Mouse (Mus musculus) embryonic fibroblast, embryonic 13.5 days (primary cell): ENCODE results near the gene Cit. TPM values are rescaled to one million over a fixed set of nuclear protein-coding genes. Genes with fewer than 3 reads are reported as not detected.
A peak's percentile ranks its signal among the peaks of the same experiment; 100 is the strongest.
"Not testable (repeated sequence)": the region's sequence is repeated elsewhere in the genome, so short reads cannot be mapped to it uniquely, and the experiment has no call there.

ENCODE experiments used
- H3K27ac ChIP-seq: 2 replicates; pipeline ENCODE4 v1.5.1; 2012; ENCODE audit warnings: low read length, control low read depth, inconsistent platforms; ENCODE audit not compliant: insufficient read depth
- H3K4me1 ChIP-seq: 2 replicates; pipeline ENCODE4 v1.6.1; 2011; ENCODE audit warnings: low read length; ENCODE audit not compliant: control insufficient read depth, insufficient read depth
- H3K4me3 ChIP-seq: 2 replicates; pipeline ENCODE4 v1.5.1; 2011; ENCODE audit warnings: mild to moderate bottlenecking, control low read depth, low read length; ENCODE audit not compliant: insufficient read depth
- CTCF ChIP-seq: IDR thresholded peaks from 2 replicates; pipeline ENCODE4 v1.5.1; 2011; ENCODE audit warnings: mild to moderate bottlenecking, control low read depth, low read length, moderate library complexity, borderline replicate concordance; ENCODE audit not compliant: insufficient read depth
- POLR2A ChIP-seq: IDR thresholded peaks from 2 replicates; pipeline ENCODE4 v1.6.1; 2011; ENCODE audit warnings: low read depth, mild to moderate bottlenecking, control low read depth, low read length, moderate library complexity
- polyA plus RNA-seq: library from polyadenylated mRNA; stranded (reverse); fragments of >200 nt; gene quantifications from 2 replicates; pipeline ENCODE4 v1.2.4, GENCODE M21; 2011; ENCODE audit warnings: low read depth; ENCODE audit not compliant: missing spikeins, insufficient read length

The Cit gene
- polyA plus RNA-seq: 12.8 and 14.3 TPM in 2 replicates

DNA sequence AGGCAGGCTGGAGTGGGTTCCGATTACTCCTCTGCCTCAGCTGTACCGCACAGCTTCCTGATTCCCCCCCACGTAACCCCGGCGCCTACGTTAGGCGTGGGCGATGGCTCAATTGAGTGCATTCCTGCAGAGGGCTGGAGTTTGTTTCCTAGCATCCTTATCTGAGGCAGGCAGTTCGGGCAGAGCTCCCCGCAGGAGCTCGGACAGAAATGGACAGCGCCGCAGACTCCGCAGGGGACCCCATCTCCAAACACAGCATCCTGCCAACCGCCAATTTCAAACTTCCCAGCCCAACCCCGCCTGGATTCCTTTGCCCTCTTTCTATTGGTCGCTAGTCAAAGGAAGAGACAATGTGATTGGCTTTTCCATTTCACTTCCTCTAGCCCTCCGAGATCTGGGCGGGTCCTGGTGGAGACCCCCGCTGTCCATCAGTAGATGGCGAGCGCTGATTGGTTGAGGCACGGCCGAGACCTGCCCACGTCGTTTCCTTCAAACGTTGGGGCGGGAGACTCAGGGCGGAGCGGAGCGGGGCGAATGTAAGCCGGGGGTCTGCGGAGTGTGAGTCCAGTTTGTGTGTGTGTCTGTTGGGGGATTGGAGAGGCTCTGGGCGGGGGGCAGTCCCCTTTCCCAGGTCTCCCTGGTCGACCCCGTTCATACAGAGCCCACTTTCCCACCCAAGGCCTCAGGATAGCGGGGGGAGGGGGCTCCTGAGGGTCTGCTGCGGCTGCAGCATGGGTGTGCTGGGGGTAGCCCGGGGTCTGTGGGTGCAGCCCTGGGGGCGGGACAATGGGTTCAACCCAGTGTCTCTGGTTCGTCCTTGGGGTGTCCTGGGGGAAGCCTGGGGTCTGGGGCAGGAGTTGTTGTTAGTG lies at the start of gene Cit:
Gene Cit (plus strand): TSS at position 513 of the 869 bp plus-strand sequence.
- H3K27ac ChIP-seq: no peak within 1 kb of the TSS
- H3K4me1 ChIP-seq: 0 out of 2 replicates have a peak, but pooled peaks cover 5% of the 10 kb centered on the region
- peak within 1 kb of the TSS; percentile 74 for H3K4me3 ChIP-seq
- peak; percentile 47 for TF ChIP-seq POLR2A
- TF ChIP-seq CTCF: no peak

DNA sequence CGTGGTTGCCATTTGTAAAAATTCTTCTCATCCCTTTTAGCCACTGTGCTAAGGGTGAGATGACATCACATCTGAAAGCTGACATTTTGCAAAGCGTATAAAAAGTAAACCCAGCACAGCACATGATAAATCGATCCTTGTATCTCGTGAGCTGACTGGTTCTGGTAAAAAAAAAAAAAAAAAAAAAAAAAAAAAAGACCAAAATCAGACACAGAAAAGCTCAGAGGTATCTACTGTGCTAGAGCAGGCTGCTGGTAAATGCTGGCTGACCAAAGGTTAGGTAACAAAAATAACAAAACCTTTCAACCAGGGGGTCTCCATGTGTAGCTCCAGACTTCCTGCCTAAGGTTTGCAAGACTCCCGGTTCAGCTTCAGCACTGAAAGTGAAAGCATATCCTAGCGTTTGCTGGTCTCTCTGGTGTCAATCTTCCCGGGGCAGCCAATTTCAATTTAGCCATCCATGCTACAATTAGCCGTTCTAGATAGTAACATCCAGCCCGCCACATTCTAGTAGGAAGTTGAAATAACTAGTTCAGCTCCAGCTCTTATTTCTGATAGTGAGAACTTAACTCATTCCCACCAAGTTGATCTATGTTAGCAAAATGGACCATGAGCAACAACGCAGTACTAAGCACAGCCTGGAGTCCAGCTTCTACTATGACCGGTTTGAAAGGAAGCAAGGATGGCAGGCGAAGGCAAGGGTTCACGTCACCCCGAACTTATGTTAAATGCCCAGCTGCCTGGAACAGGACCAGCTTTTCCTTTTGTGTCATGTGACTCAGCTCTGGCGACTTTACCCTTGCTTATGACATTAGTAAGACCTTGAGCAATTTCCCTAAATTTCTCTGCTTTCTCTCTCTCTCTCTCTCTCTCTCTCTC lies 45.8 kb upstream of the Cit start:
- Histone ChIP-seq H3K4me3 (no peak overlapping the region), H3K4me1 (no peaks in the 10 kb centered on the region), H3K27ac (no peak overlapping the region)
- TF ChIP-seq CTCF (no peak), POLR2A (no peak)

DNA sequence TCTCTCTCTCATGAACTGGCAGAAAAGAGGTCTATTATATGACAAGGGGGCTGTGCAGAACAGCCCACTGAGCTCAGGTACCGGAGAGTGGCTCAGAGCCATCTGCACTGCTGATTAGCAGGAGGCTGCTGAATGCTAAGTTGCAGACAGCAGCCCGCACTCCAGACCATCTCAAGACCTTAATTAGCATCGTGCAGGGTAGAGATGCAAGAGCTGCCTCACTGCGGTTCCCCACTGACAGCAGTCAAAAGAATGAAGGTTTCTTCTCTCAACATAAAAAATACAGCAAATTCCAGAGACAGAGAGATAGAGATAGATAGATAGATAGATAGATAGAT lies 45.2 kb upstream of the Cit start:
- no peak for TF ChIP-seq POLR2A
- TF ChIP-seq CTCF: no peak
- Histone ChIP-seq H3K27ac (no peak overlapping the region), H3K4me3 (no peak overlapping the region), H3K4me1 (no peaks in the 10 kb centered on the region)

DNA sequence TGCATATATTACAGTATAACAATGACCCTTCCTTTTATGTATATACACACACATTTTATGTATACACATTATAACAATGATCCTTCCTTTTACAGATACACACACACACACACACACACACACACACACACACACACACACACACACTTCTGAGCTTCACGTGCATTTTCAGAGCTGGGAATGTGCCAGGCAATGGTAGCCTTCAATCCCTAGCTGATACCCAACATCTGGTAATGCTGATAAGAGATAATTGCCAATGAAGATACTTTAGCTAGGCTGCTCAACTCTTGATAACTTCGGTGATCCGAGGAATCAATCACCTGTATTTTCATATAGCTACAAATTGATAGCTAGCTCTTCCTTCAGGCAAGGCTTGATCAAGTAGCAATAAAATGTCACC lies 32.8 kb upstream of the Cit start:
- Histone ChIP-seq H3K4me3 (no peak overlapping the region), H3K4me1 (no peaks in the 10 kb centered on the region), H3K27ac (no peak overlapping the region)
- TF ChIP-seq POLR2A (no peak), CTCF (no peak)

DNA sequence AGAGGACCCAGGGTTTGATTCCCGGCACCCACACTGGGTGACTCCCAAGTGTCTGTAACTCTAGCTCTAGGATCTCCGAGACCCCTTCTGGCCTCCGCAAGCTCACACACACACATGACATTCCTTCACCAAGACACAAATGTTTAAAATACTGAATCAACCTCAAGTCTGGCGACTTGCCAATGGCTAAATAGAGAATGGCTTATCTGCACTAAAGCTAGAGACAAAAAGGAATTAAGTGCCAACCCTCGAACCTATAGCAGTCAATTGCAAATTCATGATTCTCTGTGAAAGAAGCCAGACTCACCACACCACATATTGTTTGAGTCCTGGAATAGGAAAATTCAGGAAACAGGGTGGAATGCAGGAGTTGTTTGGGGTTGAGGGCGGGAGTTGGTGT lies 28.1 kb upstream of the Cit start:
- H3K4me3 ChIP-seq: no peak overlapping the region
- no peak for TF ChIP-seq CTCF
- TF ChIP-seq POLR2A: no peak
- no peaks in the 10 kb centered on the region for H3K4me1 ChIP-seq
- no peak overlapping the region for H3K27ac ChIP-seq

DNA sequence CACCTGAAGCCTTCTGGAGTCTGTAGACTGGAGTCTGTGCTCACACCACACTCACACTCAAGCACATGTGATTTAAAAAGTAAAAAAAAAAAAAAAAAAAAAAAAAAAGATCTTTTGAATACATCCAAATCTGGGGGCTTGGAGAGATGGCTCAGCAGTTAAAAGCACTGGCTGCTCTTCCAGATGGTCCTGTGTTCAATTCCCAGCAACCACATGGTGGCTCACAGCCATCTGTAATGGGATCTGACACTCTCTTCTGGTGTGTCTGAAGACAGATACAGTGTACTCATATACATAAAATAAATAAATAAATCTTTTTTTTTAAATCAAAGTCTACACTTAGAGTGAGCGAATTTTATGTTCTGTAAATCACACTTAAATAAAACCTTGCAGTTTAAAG lies 27.4 kb upstream of the Cit start:
- not testable (repeated sequence) for H3K4me1 ChIP-seq, H3K4me3 ChIP-seq, H3K27ac ChIP-seq

DNA sequence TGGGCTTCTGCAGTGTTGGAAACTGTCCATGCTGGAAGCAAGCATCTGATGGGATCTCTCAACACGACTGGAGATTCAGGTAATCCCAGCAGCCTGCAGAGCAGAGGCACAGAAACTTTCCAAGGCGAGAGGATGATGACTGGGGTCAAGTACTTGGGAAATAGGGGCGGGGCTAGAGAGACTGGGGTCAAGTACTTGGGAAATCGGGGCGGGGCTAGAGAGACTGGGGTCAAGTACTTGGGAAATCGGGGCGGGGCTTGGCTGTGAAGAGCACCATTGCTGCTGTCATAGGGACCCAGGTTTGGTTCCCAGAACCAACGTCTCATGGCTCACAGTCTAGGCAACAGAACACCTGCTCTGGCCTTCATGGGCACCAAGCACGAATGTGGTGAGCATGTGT lies 25.1 kb upstream of the Cit start:
- no peaks in the 10 kb centered on the region for H3K4me1 ChIP-seq
- H3K4me3 ChIP-seq: no peak overlapping the region
- TF ChIP-seq POLR2A (no peak), CTCF (no peak)
- no peak overlapping the region for H3K27ac ChIP-seq

DNA sequence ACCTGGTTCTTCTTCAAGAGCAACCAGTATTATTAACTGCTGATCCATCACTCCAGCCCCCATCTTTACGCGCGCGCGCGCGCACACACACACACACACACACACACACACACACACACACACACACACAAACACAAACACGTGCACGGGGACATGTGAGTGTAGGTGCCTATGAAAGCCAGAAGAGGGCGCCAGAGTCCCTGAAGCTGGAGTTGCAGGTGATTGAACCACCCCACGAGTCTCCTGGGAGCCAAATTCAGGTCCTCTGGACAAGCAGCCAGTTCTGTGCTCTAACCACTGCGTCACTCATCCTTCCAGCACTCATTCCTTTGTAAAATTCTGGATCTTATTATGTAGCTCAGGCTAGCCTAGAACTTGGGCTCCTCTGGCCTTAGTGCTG lies 23.9 kb upstream of the Cit start:
- Histone ChIP-seq H3K4me1 (no peaks in the 10 kb centered on the region), H3K4me3 (no peak overlapping the region), H3K27ac (no peak overlapping the region)
- TF ChIP-seq CTCF: no peak
- TF ChIP-seq POLR2A: no peak

DNA sequence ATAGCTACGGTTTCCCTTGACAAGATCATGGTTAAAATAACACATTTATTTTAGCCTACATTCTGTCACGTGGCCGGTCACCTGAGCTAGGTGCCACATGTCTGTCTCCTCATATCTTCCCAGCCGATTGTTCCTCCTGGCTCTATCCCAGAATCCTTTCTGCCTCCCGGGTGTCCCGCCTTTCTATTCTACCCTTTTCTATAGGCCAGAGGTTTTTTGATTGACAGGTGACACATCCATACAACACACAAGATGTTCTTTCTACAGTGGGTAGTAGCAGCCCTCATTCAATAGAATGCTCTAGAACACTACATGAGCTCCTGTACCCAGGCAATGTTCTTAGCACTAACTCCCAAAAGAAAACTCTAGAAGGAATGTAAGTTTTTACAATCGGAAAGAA lies 23.2 kb upstream of the Cit start:
- Histone ChIP-seq H3K4me1 (no peaks in the 10 kb centered on the region), H3K27ac (no peak overlapping the region), H3K4me3 (no peak overlapping the region)
- TF ChIP-seq POLR2A: no peak
- TF ChIP-seq CTCF: no peak

DNA sequence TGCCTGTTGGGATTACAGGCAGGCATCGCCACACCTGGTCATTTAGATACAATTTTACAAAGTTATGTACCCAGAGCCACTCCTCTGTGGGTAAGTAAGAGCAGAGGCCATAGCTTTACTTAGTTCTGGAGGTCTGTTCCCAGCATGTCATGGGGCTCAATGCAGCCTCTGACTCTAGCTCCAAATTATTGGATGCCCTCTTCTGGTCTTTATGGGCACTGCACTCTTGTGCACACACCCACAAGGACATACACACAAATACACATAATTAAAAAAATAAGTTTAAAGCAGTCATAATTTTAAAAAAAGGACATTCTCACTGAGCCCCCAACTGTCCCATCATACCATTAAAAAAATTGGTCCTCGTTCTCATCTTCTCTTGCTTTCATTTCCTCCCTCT lies 12.3 kb upstream of the Cit start:
- H3K4me3 ChIP-seq: no peak overlapping the region
- no peak for TF ChIP-seq CTCF
- H3K27ac ChIP-seq: no peak overlapping the region
- no peaks in the 10 kb centered on the region for H3K4me1 ChIP-seq

DNA sequence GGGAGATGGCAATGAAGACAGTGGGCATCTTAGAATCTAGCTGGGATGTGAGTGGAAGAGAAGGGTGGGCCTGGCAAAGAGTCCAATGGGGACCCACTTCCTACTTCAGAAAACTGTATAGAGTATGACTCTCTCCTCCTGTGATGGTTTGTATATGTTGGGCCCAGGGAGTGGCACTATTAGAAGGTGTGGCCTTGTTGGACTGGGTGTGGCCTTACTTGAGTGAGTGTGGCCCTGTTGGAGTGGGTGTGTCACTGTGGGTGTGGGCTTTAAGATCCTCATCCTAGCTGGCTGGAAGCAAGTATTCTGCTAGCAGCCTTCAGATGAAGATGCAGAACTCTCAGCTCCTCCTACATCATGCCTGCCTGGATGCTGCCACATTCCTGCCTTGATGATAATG lies 11.3 kb upstream of the Cit start:
- H3K27ac ChIP-seq, H3K4me1 ChIP-seq, H3K4me3 ChIP-seq: not testable (repeated sequence)
